Mouse (Mus musculus) layer of hippocampus, postnatal 25 days (tissue): ENCODE data around the gene Emp3. TPM values are rescaled to one million over a fixed set of nuclear protein-coding genes. Genes with fewer than 3 reads are reported as not detected.

ENCODE experiments used
- DNase-seq, 2 experiments: peaks; one replicate each; pipeline ENCODE4 v3.0.0; 2022; ENCODE audit warnings: mixed read lengths in 2 of 2, low spot score in 1 of 2; ENCODE audit errors: extremely low spot score in 1 of 2
- total RNA-seq, 2 experiments: library from RNA; stranded (reverse); gene quantifications; 2 replicates each; pipeline ENCODE4 v1.2.3; 2021

Emp3 gene
- total RNA-seq, 2 experiments from 2014 or later = 2.2 to 2.5 TPM

- DNase-seq = no peak
Measured at GRCm38 (mm10) chr7:45870282-45871058, 50.7 kb downstream of the Emp3 start.

GRCm38 (mm10) chr7:45869787-45870186, 51.4 kb downstream of the Emp3 start:
- no peak for DNase-seq

GRCm38 (mm10) chr7:45869107-45869670, 52.0 kb downstream of the Emp3 start:
- no peak for DNase-seq

Other genes starting within 250 kb of the Emp3 start
- 1 to 10 TPM; 3.4 to 4.5 TPM for gene Ntn5, start 237.4 kb downstream of the Emp3 start, total RNA-seq
- gene Sec1, start 227.0 kb downstream of the Emp3 start, total RNA-seq = under 1 TPM; 0.80 to 0.86 TPM
- 100 to 1,000 TPM; 164 to 190 TPM for gene Car11, start 221.6 kb downstream of the Emp3 start, total RNA-seq
- 10 to 100 TPM; 65.3 to 80.4 TPM for gene Dbp, start 216.3 kb downstream of the Emp3 start, total RNA-seq
- gene Rpl18, start 205.9 kb downstream of the Emp3 start, total RNA-seq = 100 to 1,000 TPM; 342 to 393 TPM
- 10 to 100 TPM; 33.7 to 34.7 TPM for gene Sphk2, start 203.4 kb downstream of the Emp3 start, total RNA-seq
- under 1 TPM; 0.12 to 0.21 TPM for gene Fam83e, start 200.2 kb downstream of the Emp3 start, total RNA-seq
- gene Spaca4, start 195.6 kb downstream of the Emp3 start, total RNA-seq = not detected
- 100 to 1,000 TPM; 256 to 314 TPM for gene Lmtk3, start 137.7 kb downstream of the Emp3 start, total RNA-seq
- 1 to 10 TPM; 6.8 to 9.1 TPM for gene Sult2b1, start 136.7 kb downstream of the Emp3 start, total RNA-seq
- gene Cyth2, start 106.8 kb downstream of the Emp3 start, total RNA-seq = 100 to 1,000 TPM; 153 to 154 TPM
- 1 to 10 TPM; 1.4 to 2.6 TPM for gene Kcnj14, start 96.6 kb downstream of the Emp3 start, total RNA-seq
- gene Grwd1, start 90.5 kb downstream of the Emp3 start, total RNA-seq = 10 to 100 TPM; 20.0 to 20.8 TPM
- gene Kdelr1, start 48.6 kb downstream of the Emp3 start, total RNA-seq = 10 to 100 TPM; 74.9 to 75.2 TPM
- gene Grin2d, start 43.0 kb downstream of the Emp3 start, total RNA-seq = 10 to 100 TPM; 11.2 to 12.7 TPM
- not detected for gene Syngr4, start 24.7 kb downstream of the Emp3 start, total RNA-seq
- gene Tmem143, start 24.5 kb downstream of the Emp3 start, total RNA-seq = 10 to 100 TPM; 22.5 to 24.6 TPM
- gene Ccdc114, start 2.7 kb upstream of the Emp3 start, total RNA-seq = 1 to 10 TPM; 3.1 to 3.2 TPM
- 1 to 10 TPM; 2.3 to 4.3 TPM for gene Abcc6, start 108.9 kb upstream of the Emp3 start, total RNA-seq
- 100 to 1,000 TPM; 103 to 109 TPM for gene Nomo1, start 112.3 kb upstream of the Emp3 start, total RNA-seq
- gene Kcnj11, start 179.4 kb upstream of the Emp3 start, total RNA-seq = 10 to 100 TPM; 31.8 to 31.9 TPM